Mouse (Mus musculus) cerebellum, postnatal 4 days (tissue): ENCODE measurements at regions not wholly inside any gene's neighbourhood (a gene's known extent, or its start where the extent isn't known, plus 50 kb on each side); places are given as distances from the start of the nearest gene placed in this dataset.

Experiments
- DNase-seq, 2 experiments: peaks; one replicate each; pipeline ENCODE4 v3.0.0; 2022; ENCODE audit warnings: low spot score in 2 of 2, mixed read lengths in 1 of 2

DNA sequence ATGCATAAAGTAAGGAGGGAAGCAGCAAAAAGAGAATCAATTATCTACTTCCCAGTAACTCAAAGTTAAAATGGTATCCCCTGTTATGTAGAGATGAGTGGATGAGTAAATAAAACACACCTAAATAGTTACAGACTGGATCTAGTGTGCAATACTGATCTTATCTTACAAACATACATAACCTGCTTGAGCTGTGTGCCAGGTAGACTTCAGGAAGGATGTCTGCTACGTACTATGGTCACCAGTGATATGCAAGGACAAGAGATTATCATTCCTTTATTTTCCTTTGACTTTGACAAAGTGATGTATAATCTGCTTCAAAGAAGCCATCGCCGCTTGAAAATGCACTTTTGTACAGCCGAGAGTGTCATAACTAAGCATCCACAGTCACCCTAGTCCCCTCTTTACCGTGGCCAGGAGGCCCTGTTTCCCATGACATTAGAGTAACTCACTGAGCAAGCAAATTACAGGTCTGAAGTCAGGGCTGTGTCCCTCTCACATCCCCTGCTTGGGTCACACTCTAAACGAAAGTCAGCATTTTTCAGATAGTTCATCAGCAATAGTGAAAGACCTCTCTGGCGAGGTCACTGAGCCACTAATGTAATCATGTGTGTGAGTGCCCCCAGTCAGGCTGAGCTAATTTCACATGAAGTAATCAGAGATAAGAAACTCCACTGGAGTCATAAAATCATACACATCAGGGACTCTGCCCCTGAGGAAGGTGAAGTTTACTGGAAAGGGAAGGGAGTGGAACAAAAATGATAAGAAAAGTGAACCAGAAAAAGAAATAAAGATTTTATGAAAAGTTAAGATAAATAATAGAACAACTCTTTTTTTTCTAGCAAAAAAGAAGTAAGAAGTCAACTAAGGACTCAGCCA lies 929.8 kb upstream of the Gm7489 start:
- no peak for DNase-seq

DNA sequence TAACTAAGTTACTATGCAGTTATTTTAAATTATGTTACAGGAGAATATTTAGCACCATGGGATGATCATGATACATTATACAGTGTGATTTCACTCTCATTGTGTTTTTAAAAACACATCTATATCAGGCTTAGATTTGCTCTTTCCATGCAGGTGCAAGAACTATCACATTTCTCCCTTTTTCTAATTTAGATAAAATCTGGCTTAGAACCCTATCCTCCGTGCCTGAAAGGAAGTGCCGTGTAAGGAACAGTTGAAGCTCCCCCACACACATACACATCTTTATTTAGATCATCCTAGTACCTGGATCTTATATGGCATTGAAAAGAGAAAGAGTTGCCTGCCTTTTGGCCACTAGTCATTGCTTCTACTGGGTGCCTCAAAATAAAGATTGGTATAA lies 925.0 kb upstream of the Gm7489 start:
- DNase-seq: no peak

DNA sequence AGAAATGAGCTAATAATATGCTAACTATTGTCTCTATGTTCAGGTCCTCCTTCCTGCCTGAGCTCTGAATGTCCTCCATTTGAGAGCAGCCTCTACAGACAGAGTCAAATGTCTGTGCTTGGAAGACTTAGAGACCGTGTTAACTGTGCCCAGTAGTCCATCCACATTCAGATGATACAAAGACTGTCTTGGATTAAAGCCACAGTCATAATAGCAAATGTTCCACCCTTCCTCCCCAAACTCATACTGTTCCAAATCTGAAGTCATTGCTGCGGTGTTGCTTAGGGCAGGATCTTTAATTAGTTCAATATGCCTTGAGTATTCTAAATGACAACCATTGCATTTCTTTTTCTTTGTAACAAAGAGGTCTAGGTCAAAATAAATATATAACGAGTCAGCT lies 923.2 kb upstream of the Gm7489 start:
- no peak for DNase-seq

DNA sequence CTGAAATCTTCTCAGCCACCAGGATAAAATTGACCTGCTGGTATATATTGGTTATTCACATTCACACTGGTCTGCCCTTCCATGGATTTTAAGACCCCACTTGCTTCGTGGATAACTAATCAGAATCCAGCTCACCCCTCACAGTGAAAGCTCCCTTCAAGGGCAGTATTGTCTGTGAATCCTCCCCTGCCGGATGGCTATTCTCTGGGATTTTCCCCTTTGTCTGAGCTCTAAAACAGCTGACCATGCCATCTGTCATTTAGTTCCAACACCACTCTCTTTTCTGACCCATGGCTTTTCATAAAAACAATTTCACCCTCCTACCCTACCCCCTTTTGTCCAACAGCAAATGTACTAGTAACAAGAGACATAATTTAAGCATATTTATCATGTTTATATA lies 920.8 kb upstream of the Gm7489 start:
- no peak for DNase-seq

DNA sequence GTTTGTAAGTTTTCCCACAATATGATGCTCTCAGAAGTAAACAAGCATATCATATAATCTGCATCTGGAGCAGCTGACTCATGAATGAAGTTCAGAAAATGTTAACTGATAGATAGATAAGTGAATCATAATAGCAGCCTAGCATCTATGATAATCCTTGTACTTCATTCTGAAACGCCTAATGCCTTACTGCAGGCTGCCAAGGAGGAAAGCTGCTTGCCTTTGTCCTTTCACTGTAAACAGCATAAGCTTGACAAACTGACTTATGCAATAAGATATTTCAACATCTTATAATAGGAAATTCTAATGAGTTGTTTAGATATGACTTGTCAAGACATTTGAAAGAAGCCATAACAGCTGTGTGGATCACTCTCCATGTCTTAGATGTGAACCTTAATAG lies 920.3 kb upstream of the Gm7489 start:
- DNase-seq: no peak

DNA sequence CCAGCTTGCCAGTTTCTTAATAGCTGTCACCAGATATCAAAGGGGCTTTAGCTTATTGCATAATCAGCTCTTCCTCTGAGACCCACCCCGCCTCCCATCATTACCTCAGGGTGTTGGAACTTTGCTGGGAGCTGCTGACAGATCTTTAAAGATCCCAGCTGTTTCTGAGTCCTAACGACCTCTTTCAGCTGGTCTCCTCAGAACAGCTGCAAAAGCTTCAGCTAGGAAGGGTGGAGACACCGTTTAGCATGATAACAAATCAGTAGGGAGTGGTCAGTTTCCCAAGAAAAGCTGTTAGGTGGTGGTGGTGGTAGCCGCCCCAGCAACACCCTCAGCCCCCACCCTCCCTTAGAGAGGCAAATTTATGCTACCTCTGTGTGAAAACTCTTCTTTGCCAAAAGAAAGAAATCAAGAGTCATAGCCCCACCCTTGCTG lies 916.9 kb upstream of the Gm7489 start:
- DNase-seq: no peak

DNA sequence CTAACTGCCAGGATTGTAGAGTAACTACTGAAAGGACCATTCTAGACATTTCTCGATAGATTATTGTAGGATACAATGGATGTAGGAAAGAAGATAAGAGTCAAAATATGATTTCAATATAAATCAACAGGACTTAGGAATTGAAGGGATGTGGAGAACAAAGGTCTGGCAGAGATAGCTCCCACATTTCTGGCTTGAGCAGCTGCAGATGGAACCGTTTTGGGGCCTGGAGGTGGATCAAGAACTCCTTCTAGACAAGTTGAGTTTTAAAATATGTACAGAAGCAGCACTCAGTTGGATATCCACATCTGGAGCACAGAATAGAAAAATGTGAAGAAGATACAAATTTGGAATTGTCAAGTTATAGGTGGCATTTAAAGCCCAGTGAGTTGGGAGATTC lies 901.9 kb upstream of the Gm7489 start:
- no peak for DNase-seq

DNA sequence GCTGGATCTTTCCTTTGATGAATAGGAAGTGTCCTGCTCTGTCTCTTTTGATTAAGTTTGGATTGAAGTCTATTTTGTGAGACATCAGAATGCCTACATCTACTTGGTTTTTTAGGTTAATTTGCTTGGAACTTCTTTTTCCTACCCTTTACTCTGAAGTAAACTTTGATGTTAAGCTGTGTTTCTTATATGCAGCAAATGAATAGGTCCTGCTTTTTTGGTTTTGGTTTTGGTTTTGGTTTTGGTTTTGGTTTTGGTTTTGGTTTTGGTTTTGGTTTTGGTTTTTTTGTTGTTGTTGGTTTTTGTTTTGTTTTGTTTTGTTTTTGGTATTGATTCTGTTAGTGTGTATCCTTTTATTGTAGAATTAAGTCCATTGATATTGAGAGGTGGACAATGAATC lies 894.1 kb upstream of the Gm7489 start:
- no peak for DNase-seq

DNA sequence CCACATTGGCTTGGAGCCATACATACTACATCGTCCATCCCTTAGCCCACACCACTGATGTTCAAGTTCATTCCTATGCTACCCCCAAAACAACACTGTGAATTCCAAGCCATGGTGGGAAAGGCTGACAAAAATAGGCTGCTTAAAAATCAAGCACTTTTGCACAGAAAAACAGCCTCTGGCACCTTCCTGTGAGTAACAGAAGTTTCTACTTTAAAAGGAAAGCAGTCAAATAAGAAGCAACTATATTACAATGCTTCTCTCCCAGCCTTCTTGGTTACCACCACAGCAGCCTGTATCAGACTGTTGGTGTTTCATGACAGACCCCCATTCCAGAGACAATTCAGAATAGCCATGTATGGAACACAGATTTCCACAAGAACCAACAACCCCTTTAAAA lies 890.4 kb upstream of the Gm7489 start:
- no peak for DNase-seq

DNA sequence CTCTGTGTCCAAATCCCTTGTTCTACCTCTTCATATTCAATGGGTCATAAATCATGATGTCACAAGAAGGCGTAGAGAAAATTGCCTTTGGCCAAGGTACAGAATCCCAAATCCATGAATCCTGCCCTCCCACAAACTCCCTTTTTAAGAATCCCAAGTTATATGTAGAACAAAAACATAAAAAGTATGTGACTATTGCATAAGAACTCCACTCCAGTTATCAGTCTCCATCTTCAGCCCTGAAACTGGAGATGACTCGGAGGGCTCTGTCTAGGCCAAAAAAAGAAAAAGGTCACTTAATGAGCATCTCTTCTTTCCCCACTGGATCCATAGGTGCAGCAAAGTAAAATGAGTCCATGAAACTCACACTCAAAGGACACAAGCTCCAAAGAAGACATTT lies 885.5 kb upstream of the Gm7489 start:
- DNase-seq: no peak

DNA sequence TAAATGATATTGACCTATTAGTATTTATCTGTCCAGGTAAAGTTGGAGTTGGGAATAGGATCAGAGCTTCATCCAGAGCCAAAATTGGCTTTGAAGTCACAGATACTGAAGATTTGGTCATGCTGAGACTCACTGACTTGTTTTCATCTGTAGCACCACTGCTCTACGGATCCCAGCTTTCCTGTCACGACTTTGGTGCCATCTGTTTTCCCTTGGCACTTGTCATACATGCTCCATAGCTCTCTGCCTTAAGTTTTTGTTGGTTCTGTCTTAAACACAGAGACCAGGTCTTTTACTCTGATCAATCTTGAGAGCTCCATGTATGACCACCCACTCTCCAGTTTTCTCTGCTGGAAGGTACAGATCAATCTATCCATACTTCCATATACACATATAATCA lies 884.9 kb upstream of the Gm7489 start:
- no peak for DNase-seq

DNA sequence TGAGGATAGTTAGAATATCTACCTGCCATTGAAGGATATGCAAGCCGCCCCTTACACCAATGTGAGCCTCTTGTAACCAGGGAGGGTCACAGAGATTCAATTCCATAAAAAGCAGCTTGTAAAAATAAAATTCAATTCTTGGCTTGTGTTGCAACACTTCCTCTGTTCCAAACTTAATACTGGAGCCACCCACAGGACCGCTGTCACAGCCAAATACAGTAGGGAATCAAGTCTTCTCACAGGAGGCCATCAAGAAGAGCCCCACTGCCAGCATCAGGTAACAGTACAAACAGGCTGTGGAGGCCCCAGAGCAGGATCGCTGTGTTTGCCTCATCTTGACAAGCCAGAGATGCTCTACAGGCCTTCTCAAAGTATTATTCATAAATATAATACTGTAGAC lies 883.3 kb upstream of the Gm7489 start:
- no peak for DNase-seq

DNA sequence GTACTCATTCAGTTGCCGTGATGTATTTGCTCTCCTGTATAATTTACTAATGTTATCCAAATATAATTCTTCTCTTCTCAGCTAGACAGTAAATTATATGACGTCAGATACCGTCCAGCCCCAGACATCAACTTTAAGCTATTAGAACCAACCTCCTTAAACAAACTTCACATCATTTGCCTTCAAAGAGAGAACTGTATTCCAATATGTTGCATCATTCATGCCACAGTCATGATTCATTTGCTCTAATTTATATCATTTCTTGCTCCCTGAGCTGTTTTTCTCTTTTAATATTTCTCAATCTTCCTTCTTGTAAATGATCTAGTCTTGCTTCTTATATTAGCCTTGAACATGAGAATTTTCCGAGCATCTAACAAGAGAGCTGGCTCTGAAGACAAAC lies 882.7 kb upstream of the Gm7489 start:
- no peak for DNase-seq

DNA sequence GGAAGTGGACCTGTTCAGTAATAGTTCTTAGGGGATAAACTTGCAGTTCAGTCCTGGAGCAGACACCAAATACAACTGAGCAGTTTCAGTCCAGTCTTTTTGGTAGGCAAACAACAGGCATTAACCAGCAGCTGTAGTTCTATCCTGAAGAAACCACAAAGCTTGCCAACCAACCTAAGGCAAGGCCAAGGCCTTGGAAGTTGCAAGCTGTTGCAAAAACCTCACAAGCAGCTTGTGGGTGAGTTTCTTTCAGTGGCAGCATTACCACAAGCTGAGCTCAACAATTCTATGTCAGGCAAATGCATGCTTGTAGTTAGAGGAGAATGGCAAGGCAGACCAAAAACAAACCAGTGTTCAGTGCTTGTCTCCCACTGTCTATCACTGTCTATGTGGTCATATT lies 880.6 kb upstream of the Gm7489 start:
- no peak for DNase-seq

DNA sequence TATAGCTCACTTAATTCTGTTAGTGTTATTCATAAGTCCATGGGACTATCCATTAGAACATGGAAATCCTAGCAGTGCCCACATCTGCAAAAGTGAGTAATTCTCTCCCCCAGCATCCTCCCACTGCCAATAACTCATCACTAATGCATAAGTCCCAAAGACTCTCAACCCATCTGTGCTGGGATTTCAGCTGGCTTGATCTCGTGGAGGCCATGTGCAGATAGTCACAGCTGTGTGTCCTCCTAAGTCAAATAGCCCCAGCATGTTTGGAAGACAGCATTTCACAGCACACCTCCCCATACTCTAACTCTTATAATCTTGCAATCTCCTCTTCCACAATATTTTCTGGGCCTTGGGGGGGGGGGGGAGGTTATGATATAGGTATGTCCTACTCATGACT lies 877.9 kb upstream of the Gm7489 start:
- no peak for DNase-seq

DNA sequence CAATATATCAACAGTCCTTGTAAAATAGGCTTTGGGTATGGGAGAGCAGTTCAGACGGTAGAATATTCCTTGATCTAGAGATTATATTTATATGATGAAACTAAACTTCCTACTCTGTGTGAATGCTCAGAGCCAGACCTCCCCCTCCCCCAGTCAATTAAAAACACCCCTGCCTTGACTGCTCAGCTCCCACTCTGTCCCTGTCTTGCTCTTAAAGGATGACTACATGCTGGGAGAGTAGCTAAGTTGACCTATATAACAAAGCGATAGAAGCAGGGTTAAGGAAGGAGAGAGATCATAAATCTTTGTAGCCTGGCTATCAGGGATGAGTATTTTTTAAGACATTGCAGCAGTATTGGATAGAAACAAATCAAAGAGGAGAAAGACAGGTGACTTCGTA lies 875.4 kb upstream of the Gm7489 start:
- DNase-seq: no peak
